Mouse (Mus musculus): Measurements from ENCODE around the gene Ubn2.

The Ubn2 gene

GRCm38 (mm10) chr6:38551062-38551988 is 117.6 kb downstream of the Ubn2 start, which contains the start of gene Luc7l2:
TSS of gene Luc7l2 (plus strand) at chr6:38551334.
- ChIA-PET CTCF (interaction anchor here (0.5 to 2.3 kb wide), 12 partner anchors 16 to 1493 kb away, joined by 3 to 16 read pairs (median 6); no protein-coding TSS in a partner anchor), POLR2A (interaction anchor here (0.6 to 12.6 kb wide), 137 partner anchors 8 to 1399 kb away, joined by 3 to 219 read pairs (median 4); partner anchors contain the start of genes Fmc1 (in 4 of the 4), Ttc26 (in 3 of the 4), Ubn2 (in 3 of the 4) and Klrg2 (in 2 of the 4))

- CTCF ChIA-PET = interaction anchor here in 1 of 4 experiments (1.4 kb wide), 1 partner anchor 17 kb away, joined by 7 read pairs; no protein-coding TSS in a partner anchor
- POLR2A ChIA-PET = interaction anchor here in 3 of 4 experiments (0.7 to 12.6 kb wide), 26 partner anchors 8 to 654 kb away, joined by 3 to 219 read pairs (median 8); partner anchors contain the start of genes Fmc1 (in 3 of the 3) and Ttc26 (in 1 of the 3)
Observed at GRCm38 (mm10) chr6:38551989-38552635, 118.4 kb downstream of the Ubn2 start.

- ChIA-PET CTCF (no interaction called here), POLR2A (interaction anchor here in 3 of 4 experiments (0.6 to 12.6 kb wide), 15 partner anchors 9 to 885 kb away, joined by 3 to 219 read pairs (median 8); partner anchors contain the start of genes Fmc1 (in 2 of the 3) and Klrg2 (in 1 of the 3))
Observed at GRCm38 (mm10) chr6:38552636-38553000, 118.9 kb downstream of the Ubn2 start.

All from embryonic stem cell, embryonic (primary cell).